ENCODE assay signal across 29 mouse cellular contexts in the genomic region with DNA sequence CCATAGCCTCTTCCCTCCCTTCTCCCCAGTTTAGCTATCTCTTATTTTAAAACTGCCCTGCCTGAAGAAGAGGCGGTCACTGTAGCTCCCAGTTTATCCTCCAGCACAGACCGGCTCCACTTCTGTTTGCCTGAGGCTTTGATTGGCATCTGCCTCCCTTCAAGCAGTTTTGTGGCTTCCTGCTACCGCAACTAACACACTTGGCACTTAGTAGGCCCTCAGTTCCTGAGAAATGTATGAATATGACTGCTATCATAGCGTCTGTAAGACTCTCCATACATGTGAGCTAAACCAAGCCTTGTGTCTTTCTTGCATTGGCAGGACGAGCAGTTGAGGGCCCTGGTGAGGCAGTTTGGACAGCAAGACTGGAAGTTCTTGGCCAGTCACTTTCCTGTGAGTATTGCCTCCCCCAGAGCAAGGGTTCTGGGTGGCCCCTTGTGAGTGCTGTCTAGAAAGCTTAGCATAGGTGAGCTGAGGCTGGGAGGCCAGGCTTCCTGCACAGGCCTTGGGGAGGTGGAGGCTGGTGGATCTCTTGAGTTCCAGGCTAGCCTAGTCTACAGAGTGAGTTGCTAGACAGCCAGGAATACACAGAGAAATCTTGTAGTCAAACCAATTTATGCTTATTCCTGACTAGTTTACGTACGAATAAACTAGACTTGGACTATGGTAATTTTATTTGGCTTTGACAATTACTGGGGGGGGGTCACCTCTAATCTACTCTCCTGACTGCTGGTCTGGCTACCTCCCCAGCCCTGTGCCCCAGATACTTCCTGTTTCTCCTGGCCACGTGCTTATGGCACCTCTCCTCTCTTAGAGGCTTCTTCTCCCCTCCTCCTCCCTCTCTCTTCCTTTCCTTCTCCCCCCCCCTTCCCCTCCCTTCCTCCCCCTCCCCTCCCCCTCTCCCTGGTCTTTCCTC. TPM values are rescaled to one million over a fixed set of nuclear protein-coding genes. Genes with fewer than 3 reads are reported as not detected.
A peak's percentile ranks its signal among the peaks of the same experiment; 100 is the strongest.
DNase-seq lines count a peak whose midpoint lies in the region; ATAC-seq and TF ChIP-seq lines count a peak whose summit lies in the region.
"Had no signal": no experiment of that assay in that cellular context is flagged by ENCODE, and none has a peak within 500 bp of the region (broad histone marks: within the 10 kb centered on the region; RNA-seq: fewer than 3 reads in every experiment).

No protein-coding gene starts in this region.

- H3K27ac ChIP-seq in liver, postnatal 0 days (ENCODE audit: low read depth), result 0 out of 2 replicates have a peak overlapping the region, but pooled peaks have one; percentile 7
- H3K27ac ChIP-seq: forebrain, embryonic 13.5 days; heart, embryonic 10.5 days; hindbrain, embryonic 10.5 days; intestine, embryonic 15.5 days; midbrain, embryonic 10.5 days had no signal

- H3K27me3 ChIP-seq in E14TG2a.4 (ENCODE audit: insufficient read depth, low read length), result no peaks in the 10 kb centered on the region
- H3K27me3 ChIP-seq in liver, postnatal 0 days (ENCODE audit: insufficient read depth, low read length), result no peaks in the 10 kb centered on the region
- H3K27me3 ChIP-seq: forebrain, embryonic 13.5 days; intestine, embryonic 15.5 days had no signal

- 64% methylated on average over 8 of the region's 8 CpGs for WGBS in liver, postnatal 0 days (ENCODE audit: insufficient replicate concordance)

- DNase-seq in A20 (ENCODE audit: low read depth, low spot score) (peak; percentile 39), MEL-GATA-1-ER (ENCODE audit: extremely low read depth, low read depth) (peak; percentile 39)
- no peak for DNase-seq in liver, postnatal 0 days
- no peak for DNase-seq in spleen, adult 18-20 months
- no peak for DNase-seq in layer of hippocampus, postnatal 36 days
- DNase-seq in kidney, adult 8-10 months, result no peak
- DNase-seq in heart, postnatal 25 days (ENCODE audit: low spot score), result no peak
- DNase-seq: adrenal gland, adult 8-10 months; cerebellum, adult 2 months; cerebellum, postnatal 36 days; kidney, postnatal 36 days; lung, embryonic 14.5 days; thymus, postnatal 14 days had no signal

- H3K4me2 ChIP-seq in liver, postnatal 0 days (ENCODE audit: low read depth, low read length), result 0 out of 2 replicates have a peak overlapping the region, but pooled peaks have one; percentile 62
- H3K4me2 ChIP-seq: forebrain, embryonic 13.5 days; intestine, embryonic 15.5 days; lung, embryonic 14.5 days had no signal

- TF ChIP-seq EP300 in liver, postnatal 0 days (IDR thresholded peaks at IDR 0.05; ENCODE audit: low read depth), result no peak

- H3K9ac ChIP-seq in liver, postnatal 0 days (replicated peaks), result no peak overlapping the region
- H3K9ac ChIP-seq: forebrain, embryonic 13.5 days; intestine, embryonic 15.5 days; lung, embryonic 14.5 days had no signal

- no peak for ATAC-seq in liver, postnatal 0 days
- ATAC-seq: forebrain, embryonic 13.5 days; hindbrain, embryonic 16.5 days; intestine, embryonic 15.5 days had no signal

- H3K9me3 ChIP-seq in E14TG2a.4 (ENCODE audit: low read length), result no peaks in the 10 kb centered on the region
- H3K9me3 ChIP-seq in liver, postnatal 0 days (ENCODE audit: low read length), result no peaks in the 10 kb centered on the region
- H3K9me3 ChIP-seq: forebrain, embryonic 13.5 days; heart, embryonic 10.5 days; hindbrain, embryonic 10.5 days; intestine, embryonic 15.5 days; midbrain, embryonic 10.5 days had no signal

- H3K4me1 ChIP-seq in E14TG2a.4 (replicated peaks; ENCODE audit: low read depth, low read length), result peaks cover 87% of the 10 kb centered on the region
- peaks cover 16% of the 10 kb centered on the region for H3K4me1 ChIP-seq in liver, postnatal 0 days (ENCODE audit: insufficient read depth)
- H3K4me1 ChIP-seq: forebrain, embryonic 13.5 days; intestine, embryonic 15.5 days had no signal

- H3K36me3 ChIP-seq in E14TG2a.4 (ENCODE audit: insufficient read depth, low read length), result peaks cover 88% of the 10 kb centered on the region
- H3K36me3 ChIP-seq in liver, postnatal 0 days (replicated peaks; ENCODE audit: insufficient read depth, low read length), result peaks cover 31% of the 10 kb centered on the region

- no peak for TF ChIP-seq CTCF in E14TG2a.4 (conservative IDR thresholded peaks at IDR 0.05; ENCODE audit: low read length)
- TF ChIP-seq CTCF in liver, postnatal 0 days (IDR thresholded peaks at IDR 0.05; ENCODE audit: low read depth), result no peak

- intact Hi-C loops in heart, postnatal 25 days (cut with DNase I), result no loop called here

- H3K4me3 ChIP-seq in E14TG2a.4 (replicated peaks; ENCODE audit: low read length), result peak overlapping the region; percentile 99
- H3K4me3 ChIP-seq in liver, postnatal 0 days (ENCODE audit: low read depth, low read length), result no peak overlapping the region
- H3K4me3 ChIP-seq: forebrain, embryonic 13.5 days; heart, embryonic 10.5 days; hindbrain, embryonic 10.5 days; intestine, embryonic 15.5 days; midbrain, embryonic 10.5 days had no signal

RNA-seq across cellular contexts. Expression of a gene that starts 7.0 kb away (rescaled TPM):
- polyA plus RNA-seq in liver, postnatal 0 days (2015; fragmentation: Nextera tagmentation; extraction: Ambion mirVana), result 23.2 and 24.2 TPM in 2 replicates
- total RNA-seq in layer of hippocampus, postnatal 36 days (2021), result 1 to 10 TPM in 1 of 2 experiments, under 1 TPM in 1; 0.87 to 3.1 TPM
- total RNA-seq in heart, postnatal 25 days (2021), result under 1 TPM; 0.62 to 0.89 TPM

RNA-seq across cellular contexts. Expression of a gene that starts 26.2 kb away (rescaled TPM):
- polyA plus RNA-seq in liver, postnatal 0 days (2015; fragmentation: Nextera tagmentation; extraction: Ambion mirVana), result not detected in 2 replicates
- not detected for total RNA-seq in layer of hippocampus, postnatal 36 days (2021)
- total RNA-seq in heart, postnatal 25 days (2021), result not detected
- total RNA-seq: adrenal gland, adult 8-10 months; gastrocnemius, adult 8-10 months; layer of hippocampus, adult 8-10 months; left cerebral cortex, postnatal 36 days; liver, adult 2 months; neutrophil, adult 5-6 weeks had no signal
- polyA plus RNA-seq: cerebellum, adult 2 months; embryonic facial prominence, embryonic 14.5 days; forebrain, embryonic 13.5 days; heart, embryonic 10.5 days; heart, postnatal 0 days; hindbrain, embryonic 10.5 days; hindbrain, embryonic 16.5 days; intestine, embryonic 15.5 days; kidney, embryonic 14.5 days; liver, adult 2 months; lung, embryonic 14.5 days; midbrain, embryonic 10.5 days; spleen, adult 2 months had no signal

RNA-seq across cellular contexts. Expression of a gene that starts 44.3 kb away (rescaled TPM):
- polyA plus RNA-seq in liver, postnatal 0 days (2015; fragmentation: Nextera tagmentation; extraction: Ambion mirVana), result 18.4 and 19.5 TPM in 2 replicates
- total RNA-seq in layer of hippocampus, postnatal 36 days (2021), result 10 to 100 TPM; 28.9 to 34.1 TPM
- total RNA-seq in heart, postnatal 25 days (2021), result 10 to 100 TPM; 16.7 to 17.7 TPM

Comparison
In these comparisons a context has a peak if more than half of its experiments do, and no peak if none do; other contexts are left out.
1. DNase-seq: peak in A20 (single experiment) and MEL-GATA-1-ER (single experiment); none in liver, postnatal 0 days (single experiment), spleen, adult 18-20 months (0 of 2), layer of hippocampus, postnatal 36 days (0 of 2), kidney, adult 8-10 months (0 of 2) and heart, postnatal 25 days (single experiment).